Mouse (Mus musculus) thymus, postnatal 0 days (tissue): ENCODE results near the gene Olfr541. TPM values are rescaled to one million over a fixed set of nuclear protein-coding genes. Genes with fewer than 3 reads are reported as not detected.
"Not testable (repeated sequence)": the region's sequence is repeated elsewhere in the genome, so short reads cannot be mapped to it uniquely, and the experiment has no call there.

Experiments
- DNase-seq: peaks from one replicate; pipeline ENCODE4 v3.0.0-alpha.2; 2015; ENCODE audit warnings: low spot score
- polyA plus RNA-seq: library from polyadenylated mRNA; unstranded; fragments of >200 nt; fragmentation: Nextera tagmentation; extraction: Ambion mirVana; gene quantifications from 2 replicates; pipeline ENCODE4 v1.2.1, GENCODE M21; 2015

Gene Olfr541
- polyA plus RNA-seq = not detected in 2 replicates

DNA sequence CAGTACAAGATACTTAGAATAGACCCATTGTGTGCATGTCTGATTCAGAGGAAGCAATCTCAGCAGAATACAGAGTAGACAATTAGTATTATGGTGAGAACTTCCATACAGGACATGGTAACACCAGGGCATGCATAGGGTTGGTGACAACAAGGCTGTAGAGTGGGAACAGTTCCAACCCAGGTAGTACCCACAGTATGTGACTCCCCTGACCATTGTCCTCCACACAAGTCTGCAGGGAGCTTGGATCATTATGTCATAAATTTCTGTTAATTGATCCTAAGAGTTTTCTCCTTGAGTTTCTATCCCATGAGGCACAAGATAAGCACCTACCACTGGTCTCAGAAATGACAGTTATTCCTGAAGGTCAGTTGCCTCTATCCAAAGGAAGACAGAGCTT is at the start of gene Olfr541:
Gene Olfr541 (plus strand): TSS at position 301 of the 400 bp plus-strand sequence.
- DNase-seq = no peak

DNA sequence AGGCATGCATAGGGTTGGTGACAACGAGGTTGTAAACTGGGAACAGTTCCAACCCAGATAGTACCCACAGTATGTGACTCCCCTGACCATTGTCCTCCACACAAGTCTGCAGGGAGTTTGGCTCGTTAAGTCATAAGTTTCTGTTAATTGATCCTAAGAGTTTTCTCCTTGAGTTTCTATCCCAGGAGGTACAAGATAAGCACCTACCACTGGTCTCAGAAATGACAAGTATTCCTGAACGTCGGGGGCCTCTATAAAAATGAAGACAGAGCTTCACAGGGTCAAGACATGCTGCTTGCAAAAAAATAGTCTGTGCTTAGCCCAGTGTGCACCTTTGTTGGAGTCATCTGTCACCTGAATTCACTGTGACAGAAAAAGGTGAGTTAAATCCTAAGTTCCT is 37.4 kb upstream of the Olfr541 start, which contains the start of gene Olfr539:
Gene Olfr539 (plus strand): TSS at position 301 of the 400 bp plus-strand sequence.
- DNase-seq = no peak

DNA sequence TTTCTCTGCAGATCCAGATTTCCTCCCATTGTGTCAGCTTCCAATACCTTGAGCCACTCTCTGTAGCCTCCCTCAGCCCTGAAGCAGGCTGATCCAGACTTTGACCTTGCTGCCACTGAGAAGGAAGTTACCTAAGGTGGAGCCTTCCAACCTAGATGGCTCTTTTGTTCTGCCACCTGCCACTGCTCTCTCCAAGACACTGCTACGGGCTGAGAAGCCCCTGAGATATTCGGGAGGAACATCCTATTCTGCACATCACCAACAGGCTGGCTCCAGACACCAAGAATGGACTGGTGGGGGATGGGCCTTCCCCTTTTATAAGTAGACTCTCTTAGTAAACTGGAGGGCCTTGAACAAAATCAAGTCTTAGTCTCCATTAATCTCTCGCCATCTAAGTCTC is 26.4 kb upstream of the Olfr541 start:
- not testable (repeated sequence) for DNase-seq

DNA sequence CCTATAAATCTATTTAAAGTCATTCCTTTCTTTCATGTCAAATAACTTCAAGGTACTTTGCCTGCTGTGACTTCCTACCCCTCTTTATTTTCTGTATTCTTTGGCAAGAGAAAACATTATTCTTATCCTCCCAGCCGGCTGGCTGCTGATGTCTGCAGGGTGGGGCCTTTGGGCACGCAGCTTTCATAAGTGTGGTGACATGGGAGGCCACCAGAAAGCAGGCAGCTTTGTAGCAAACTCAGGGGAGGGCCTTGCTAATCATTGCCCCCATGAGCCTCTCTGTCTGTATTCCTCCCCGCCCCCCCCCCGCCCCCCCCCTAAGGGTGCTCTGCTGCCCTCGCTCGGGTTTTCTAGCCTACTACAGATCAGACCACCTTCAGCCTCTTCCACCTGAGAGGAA is 21.2 kb upstream of the Olfr541 start:
- DNase-seq = no peak

- not testable (repeated sequence) for DNase-seq
Observed at GRCm38 (mm10) chr7:140679591-140679990, 17.5 kb upstream of the Olfr541 start.

DNA sequence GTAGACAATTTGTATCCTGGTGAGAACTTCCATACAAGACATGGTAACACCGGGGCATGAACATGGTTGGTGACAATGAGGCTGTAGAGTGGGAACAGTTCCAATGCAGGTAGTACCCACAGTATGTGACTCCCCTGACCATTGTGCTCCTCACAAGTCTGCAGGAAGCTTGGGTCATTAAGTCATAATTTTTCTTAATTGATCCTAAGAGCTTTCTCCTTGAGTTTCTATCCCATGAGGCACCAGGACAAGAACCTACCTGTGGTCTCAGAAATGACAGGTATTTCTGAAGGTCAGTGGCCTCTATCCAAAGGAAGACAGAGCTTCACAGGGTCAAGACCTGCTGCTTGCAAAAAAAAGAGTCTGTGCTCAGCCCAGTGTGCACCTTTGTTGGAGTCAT is 15.4 kb upstream of the Olfr541 start, which contains the start of gene Olfr45:
Gene Olfr45 (plus strand): TSS at position 301 of the 400 bp plus-strand sequence.
- no peak for DNase-seq

DNA sequence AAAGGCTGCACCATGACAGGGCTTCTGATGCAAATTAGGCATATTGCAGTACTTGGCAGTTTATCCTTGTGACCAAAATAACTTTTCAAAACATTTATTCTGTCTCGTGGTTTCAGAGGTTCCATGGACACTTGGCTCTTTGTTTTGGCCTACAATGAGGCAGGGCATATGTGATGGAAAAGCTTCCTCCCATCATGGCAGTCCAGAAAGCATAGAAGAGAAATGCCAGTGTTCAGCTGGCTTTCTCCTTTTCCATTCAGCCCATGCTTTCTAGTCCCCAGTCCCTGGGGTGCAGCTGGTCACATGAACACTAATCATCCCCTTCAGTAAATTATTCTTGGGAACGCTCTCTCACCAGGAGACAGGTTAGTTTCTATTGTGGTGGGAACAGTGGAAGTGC is 9.3 kb downstream of the Olfr541 start:
- no peak for DNase-seq

DNA sequence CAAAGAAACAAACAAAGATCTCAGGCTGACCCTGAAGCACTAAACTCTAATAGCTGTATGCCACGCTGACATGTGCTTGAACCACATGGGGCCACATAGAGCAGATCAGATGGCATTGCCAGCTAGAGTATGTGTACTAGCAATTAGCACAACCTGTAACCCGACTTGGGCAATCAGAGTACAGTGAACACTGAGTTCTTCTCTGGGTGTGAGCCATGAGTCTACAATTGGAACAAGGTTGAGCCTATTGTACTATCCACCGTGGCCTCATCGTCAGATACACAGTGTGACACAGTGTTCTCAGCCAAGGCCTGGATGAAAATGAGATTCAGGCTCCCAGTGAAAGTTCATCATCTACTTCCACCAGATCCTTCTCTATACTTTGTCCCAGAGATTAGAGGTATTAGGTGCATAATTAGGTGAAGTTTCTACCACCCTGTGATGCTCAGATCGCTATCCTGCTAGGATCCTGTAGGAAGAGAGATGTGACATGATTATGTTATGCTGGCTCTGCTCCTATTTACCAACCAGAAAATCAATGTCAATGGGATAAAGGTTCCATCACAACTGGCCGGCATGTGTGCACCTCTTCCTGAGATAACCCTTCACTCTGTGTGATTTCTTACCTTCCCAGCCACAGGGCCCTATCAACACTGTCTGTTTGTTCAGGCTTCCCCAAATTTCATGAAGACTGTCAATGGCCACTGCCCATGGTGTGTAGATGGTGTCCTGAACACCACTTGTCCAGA is 10.6 kb downstream of the Olfr541 start:
- no peak for DNase-seq

DNA sequence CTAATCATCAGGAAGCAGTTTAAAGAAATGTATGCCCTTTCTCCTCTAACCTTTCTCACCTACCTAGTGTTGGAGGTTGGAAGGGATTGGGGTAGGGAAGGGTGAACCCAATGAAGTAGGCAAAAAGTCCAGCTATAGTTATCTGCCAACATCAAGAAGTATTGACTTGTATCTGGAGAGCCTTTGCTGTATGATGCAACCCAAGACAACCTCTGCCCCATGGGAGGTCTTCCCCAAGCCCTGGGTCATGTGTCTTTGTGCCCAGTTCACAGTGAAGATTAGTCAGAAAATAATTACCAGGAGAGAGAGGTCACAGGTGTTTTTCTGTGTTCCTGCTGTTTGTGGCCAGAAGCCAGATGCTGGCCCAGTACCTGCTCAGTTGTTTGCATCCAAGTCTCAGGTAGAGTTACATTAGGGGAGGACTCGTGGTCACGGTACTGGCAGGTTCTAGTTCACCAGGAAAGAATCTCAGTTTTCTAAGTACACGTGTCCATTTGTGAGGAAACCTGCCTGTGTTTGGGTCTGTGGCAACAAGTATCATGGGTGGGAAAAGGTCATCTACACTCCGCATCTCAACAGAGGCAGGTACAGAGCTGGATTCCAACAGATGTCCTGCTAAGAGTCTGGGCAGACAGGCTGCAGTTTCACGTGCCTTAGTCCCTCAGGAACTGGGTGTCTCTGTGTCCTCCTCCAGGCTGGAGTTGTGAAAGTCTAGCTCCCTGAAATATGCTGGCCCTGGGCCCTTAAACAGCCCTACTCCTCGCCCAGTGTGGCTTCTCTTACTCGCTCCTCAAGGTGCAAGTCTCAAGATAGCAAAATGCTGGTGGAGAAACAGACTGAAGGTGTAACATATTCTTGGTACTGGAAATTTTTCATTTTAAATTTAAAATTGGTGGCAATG is 20.3 kb downstream of the Olfr541 start:
- no peak for DNase-seq

- DNase-seq = no peak
Observed at GRCm38 (mm10) chr7:140721095-140721494, 24.0 kb downstream of the Olfr541 start.

GRCm38 (mm10) chr7:140725558-140725957 is 28.5 kb downstream of the Olfr541 start:
- no peak for DNase-seq

- DNase-seq = peak; percentile 12
Observed at GRCm38 (mm10) chr7:140733162-140733561, 36.1 kb downstream of the Olfr541 start.

- DNase-seq = no peak
Observed at GRCm38 (mm10) chr7:140747402-140747801, 50.3 kb downstream of the Olfr541 start.

- DNase-seq = no peak
Observed at GRCm38 (mm10) chr7:140748116-140748826, 51.2 kb downstream of the Olfr541 start.

GRCm38 (mm10) chr7:140748827-140749160 is 51.7 kb downstream of the Olfr541 start:
- DNase-seq = no peak

GRCm38 (mm10) chr7:140754556-140754955 is 57.5 kb downstream of the Olfr541 start:
- no peak for DNase-seq

Other genes starting within 250 kb of the Olfr541 start
- not detected in 2 replicates for gene Olfr533, start 233.9 kb upstream of the Olfr541 start, polyA plus RNA-seq
- gene Olfr535, start 213.1 kb upstream of the Olfr541 start, polyA plus RNA-seq = not detected in 2 replicates
- gene Olfr536, start 189.9 kb upstream of the Olfr541 start, polyA plus RNA-seq = not detected in 2 replicates
- gene Olfr538, start 129.4 kb upstream of the Olfr541 start, polyA plus RNA-seq = not detected in 2 replicates
- gene Olfr46, start 96.0 kb upstream of the Olfr541 start, polyA plus RNA-seq = not detected in 2 replicates
- not detected in 2 replicates for gene Olfr61, start 68.3 kb upstream of the Olfr541 start, polyA plus RNA-seq
- gene Olfr53, start 50.8 kb upstream of the Olfr541 start, polyA plus RNA-seq = not detected in 2 replicates
- gene Olfr539, start 37.3 kb upstream of the Olfr541 start, polyA plus RNA-seq = not detected in 2 replicates
- gene Olfr45, start 15.3 kb upstream of the Olfr541 start, polyA plus RNA-seq = not detected in 2 replicates
- gene Cyp2e1, start 66.5 kb downstream of the Olfr541 start, polyA plus RNA-seq = 0.13 and 0.18 TPM in 2 replicates
- gene Syce1, start 90.6 kb downstream of the Olfr541 start, polyA plus RNA-seq = 0.61 and 0.84 TPM in 2 replicates
- 0.49 and 0.57 TPM in 2 replicates for gene Zfp941, start 124.9 kb downstream of the Olfr541 start, polyA plus RNA-seq
- 3.6 and 4.0 TPM in 2 replicates for gene Urah, start 137.8 kb downstream of the Olfr541 start, polyA plus RNA-seq
- gene Scgb1c1, start 148.3 kb downstream of the Olfr541 start, polyA plus RNA-seq = 2.0 and 2.2 TPM in 2 replicates
- gene Odf3, start 150.5 kb downstream of the Olfr541 start, polyA plus RNA-seq = not detected in 2 replicates
- not detected in 2 replicates for gene Gm45785, start 159.1 kb downstream of the Olfr541 start, polyA plus RNA-seq
- gene Ric8a, start 159.7 kb downstream of the Olfr541 start, polyA plus RNA-seq = 70.6 and 78.5 TPM in 2 replicates
- 42.8 and 52.4 TPM in 2 replicates for gene Bet1l, start 160.3 kb downstream of the Olfr541 start, polyA plus RNA-seq
- 274 and 296 TPM in 2 replicates for gene Psmd13, start 184.7 kb downstream of the Olfr541 start, polyA plus RNA-seq
- gene Sirt3, start 185.0 kb downstream of the Olfr541 start, polyA plus RNA-seq = 17.5 and 19.4 TPM in 2 replicates
- gene Cox8b, start 203.2 kb downstream of the Olfr541 start, polyA plus RNA-seq = 1.9 and 3.2 TPM in 2 replicates
- 0.74 and 0.81 TPM in 2 replicates for gene Nlrp6, start 223.6 kb downstream of the Olfr541 start, polyA plus RNA-seq
- gene Pgghg, start 244.1 kb downstream of the Olfr541 start, polyA plus RNA-seq = 15.5 and 18.6 TPM in 2 replicates